Mouse (Mus musculus) lung, postnatal 0 days (tissue): ENCODE data around the gene Olfr467. TPM values are rescaled to one million over a fixed set of nuclear protein-coding genes. Genes with fewer than 3 reads are reported as not detected.
A peak's percentile ranks its signal among the peaks of the same experiment; 100 is the strongest.

Experiments used
- ATAC-seq: fragments of 200-750 bp; cut with Nextera tagmentation; 2 replicates; pipeline ENCODE4 v1.8.0; 2017; ENCODE audit warnings: moderate library complexity
- DNase-seq: peaks from one replicate; pipeline ENCODE4 v3.0.0-alpha.2; 2016; ENCODE audit warnings: low spot score
- H3K27ac ChIP-seq: fragments of 300-500 bp; sonication (generic); 2 replicates; pipeline ENCODE4 v1.5.1; 2014; ENCODE audit warnings: antibody characterized with exemption, mild to moderate bottlenecking, low read length, mixed read lengths
- H3K27me3 ChIP-seq: fragments of 300-500 bp; sonication (generic); replicated peaks from 2 replicates; pipeline ENCODE4 v1.6.1; 2014; ENCODE audit warnings: low read length, mixed read lengths; ENCODE audit not compliant: insufficient read depth
- H3K36me3 ChIP-seq: fragments of 300-500 bp; sonication (generic); 2 replicates; pipeline ENCODE4 v1.6.1; 2014; ENCODE audit warnings: low read length, mixed read lengths; ENCODE audit not compliant: insufficient read depth
- H3K4me1 ChIP-seq: fragments of 300-500 bp; sonication (generic); 2 replicates; pipeline ENCODE4 v1.6.1; 2014; ENCODE audit warnings: antibody characterized with exemption, low read depth, low read length, mixed read lengths; ENCODE audit not compliant: insufficient read depth
- H3K4me2 ChIP-seq: fragments of 300-500 bp; sonication (generic); replicated peaks from 2 replicates; pipeline ENCODE4 v1.6.1; 2014; ENCODE audit warnings: low read depth, mild to moderate bottlenecking, low read length, moderate library complexity, mixed read lengths
- H3K4me3 ChIP-seq: fragments of 300-500 bp; sonication (generic); 2 replicates; pipeline ENCODE4 v1.5.1; 2014; ENCODE audit warnings: low read depth, low read length
- H3K9ac ChIP-seq: fragments of 300-500 bp; sonication (generic); replicated peaks from 2 replicates; pipeline ENCODE4 v1.6.1; 2014; ENCODE audit warnings: low read depth, mild to moderate bottlenecking
- H3K9me3 ChIP-seq: fragments of 300-500 bp; sonication (generic); 2 replicates; pipeline ENCODE4 v1.6.1; 2016; ENCODE audit warnings: low read length, mixed read lengths
- CTCF ChIP-seq: IDR thresholded peaks from 2 replicates; pipeline ENCODE4 v1.5.1; 2016; ENCODE audit warnings: antibody characterized with exemption, mild to moderate bottlenecking
- EP300 ChIP-seq: IDR thresholded peaks from 2 replicates; pipeline ENCODE4 v1.6.1; 2016; ENCODE audit warnings: antibody characterized with exemption, mild to moderate bottlenecking, control low read depth
- WGBS: fragments of 180-500 bp; shearing (Covaris S2); extraction: QIAGEN DNeasy Blood & Tissue Kit; methylation state at CpG from one replicate; pipeline ENCODE4 v1.1.7; 2014; 5-methylcytosine and 5-hydroxymethylcytosine counted together
- polyA plus RNA-seq: library from polyadenylated mRNA; unstranded; fragments of >200 nt; fragmentation: Nextera tagmentation; extraction: Ambion mirVana; gene quantifications from 2 replicates; pipeline ENCODE4 v1.2.1, GENCODE M21; 2015

Olfr467 gene
- not detected in 2 replicates for polyA plus RNA-seq

GRCm38 (mm10) chr7:107811963-107812362 is at the start of gene Olfr467:
TSS of gene Olfr467 (plus strand) at chr7:107812263.
- Histone ChIP-seq H3K4me1 (no peaks in the 10 kb centered on the region), H3K27ac (no peak within 1 kb of the TSS), H3K4me2 (no peak within 1 kb of the TSS), H3K27me3 (no peaks in the 10 kb centered on the region), H3K36me3 (no peaks in the 10 kb centered on the region), H3K4me3 (no peak within 1 kb of the TSS), H3K9ac (no peak within 1 kb of the TSS), H3K9me3 (no peaks in the 10 kb centered on the region)
- DNase-seq (no peak), ATAC-seq (no peak)
- TF ChIP-seq CTCF = no peak
- TF ChIP-seq EP300 = no peak

DNA sequence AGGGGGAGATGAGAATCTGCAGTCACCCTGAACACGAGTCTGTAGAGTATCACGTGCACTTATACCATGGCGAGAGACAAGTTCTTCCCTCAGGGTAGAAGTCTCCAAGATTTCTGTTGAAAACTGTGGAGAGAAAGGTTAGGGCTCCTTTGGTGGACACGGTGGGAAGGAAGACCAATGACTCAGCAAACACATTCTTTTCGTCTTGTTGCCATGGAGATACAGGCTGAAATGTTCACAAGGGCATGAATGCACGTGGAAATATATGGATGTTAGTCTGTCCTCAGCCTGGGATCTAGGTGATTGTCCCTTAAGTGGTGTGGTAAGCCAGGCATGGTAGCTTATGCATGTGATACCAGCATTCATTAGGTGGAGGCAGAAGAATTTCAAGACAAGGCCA is 41.3 kb upstream of the Olfr467 start:
- Histone ChIP-seq H3K9me3 (no peaks in the 10 kb centered on the region), H3K4me1 (no peaks in the 10 kb centered on the region), H3K4me2 (no peak overlapping the region), H3K27ac (no peak overlapping the region), H3K27me3 (no peaks in the 10 kb centered on the region), H3K4me3 (no peak overlapping the region), H3K9ac (no peak overlapping the region), H3K36me3 (no peaks in the 10 kb centered on the region)
- no peak for TF ChIP-seq CTCF
- no peak for TF ChIP-seq EP300
- no peak for DNase-seq
- WGBS = 47% methylated on average over 6 of the region's 6 CpGs
- ATAC-seq = no peak

GRCm38 (mm10) chr7:107778216-107778615 is 33.8 kb upstream of the Olfr467 start:
- WGBS = 74% methylated on average over 1 of the region's 1 CpGs
- no peak for DNase-seq
- ATAC-seq = no peak

GRCm38 (mm10) chr7:107779611-107780010 is 32.5 kb upstream of the Olfr467 start:
- Histone ChIP-seq H3K27me3 (no peaks in the 10 kb centered on the region), H3K9ac (no peak overlapping the region), H3K4me3 (no peak overlapping the region), H3K36me3 (no peaks in the 10 kb centered on the region), H3K4me1 (no peaks in the 10 kb centered on the region), H3K27ac (no peak overlapping the region), H3K4me2 (no peak overlapping the region), H3K9me3 (no peaks in the 10 kb centered on the region)
- peak; percentile 27 for DNase-seq
- no peak for ATAC-seq
- WGBS = 46% methylated on average over 4 of the region's 4 CpGs
- peak; percentile 74 for TF ChIP-seq CTCF
- no peak for TF ChIP-seq EP300

More at GRCm38 (mm10) chr7:107778216-107778615, 33.8 kb upstream of the Olfr467 start:
- no peaks in the 10 kb centered on the region for H3K27me3 ChIP-seq
- no peaks in the 10 kb centered on the region for H3K4me1 ChIP-seq
- no peak overlapping the region for H3K9ac ChIP-seq
- TF ChIP-seq EP300 (no peak), CTCF (no peak)
- no peaks in the 10 kb centered on the region for H3K9me3 ChIP-seq
- no peaks in the 10 kb centered on the region for H3K36me3 ChIP-seq
- no peak overlapping the region for H3K4me2 ChIP-seq
- H3K4me3 ChIP-seq = no peak overlapping the region
- no peak overlapping the region for H3K27ac ChIP-seq

DNA sequence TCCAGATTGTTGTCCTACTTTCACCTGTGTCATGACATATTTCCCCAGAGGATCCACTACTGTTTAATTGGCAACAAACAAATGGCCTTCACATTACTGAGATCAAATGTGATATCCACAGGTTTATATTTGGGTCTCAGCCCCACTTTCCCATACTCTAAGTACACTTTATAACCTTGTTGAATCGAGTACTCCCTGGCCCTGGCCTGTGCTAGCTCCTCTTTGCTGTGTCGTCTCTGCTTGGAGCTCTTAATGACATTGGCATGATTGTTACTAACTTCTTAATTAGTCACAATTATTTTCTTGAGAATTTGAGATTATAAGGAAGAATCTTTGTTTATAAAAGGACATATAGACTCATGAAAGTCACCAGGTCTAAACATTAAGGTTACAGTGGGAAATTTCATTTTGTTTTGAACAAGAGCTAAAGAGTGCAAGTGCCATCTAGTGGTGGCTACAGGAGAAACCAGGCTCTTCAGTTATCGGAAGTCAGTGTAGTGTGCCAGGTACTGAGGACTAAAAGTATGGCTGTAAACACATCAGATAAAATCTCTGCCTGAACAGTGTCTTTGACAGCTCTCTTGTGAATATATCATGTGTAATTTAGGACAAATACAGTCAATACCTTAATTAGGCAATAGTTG is 24.0 kb upstream of the Olfr467 start:
- no peak for TF ChIP-seq EP300
- TF ChIP-seq CTCF = peak; percentile 69
- ATAC-seq = no peak

GRCm38 (mm10) chr7:107796500-107796899 is 15.6 kb upstream of the Olfr467 start:
- H3K9ac ChIP-seq = no peak overlapping the region
- no peak for ATAC-seq
- H3K4me2 ChIP-seq = no peak overlapping the region
- no peaks in the 10 kb centered on the region for H3K36me3 ChIP-seq
- H3K4me3 ChIP-seq = no peak overlapping the region
- no peak for DNase-seq
- no peaks in the 10 kb centered on the region for H3K4me1 ChIP-seq
- WGBS = 67% methylated on average over 2 of the region's 2 CpGs
- no peak for TF ChIP-seq CTCF
- no peak for TF ChIP-seq EP300
- H3K27ac ChIP-seq = no peak overlapping the region
- H3K9me3 ChIP-seq = no peaks in the 10 kb centered on the region
- H3K27me3 ChIP-seq = no peaks in the 10 kb centered on the region

More for the DNA sequence above, 24.0 kb upstream of the Olfr467 start:
- WGBS = 51% methylated on average over 3 of the region's 3 CpGs
- no peak overlapping the region for H3K4me2 ChIP-seq
- H3K4me1 ChIP-seq = no peaks in the 10 kb centered on the region
- peak; percentile 58 for DNase-seq
- no peak overlapping the region for H3K27ac ChIP-seq
- no peak overlapping the region for H3K4me3 ChIP-seq
- H3K36me3 ChIP-seq = no peaks in the 10 kb centered on the region
- no peaks in the 10 kb centered on the region for H3K27me3 ChIP-seq
- H3K9ac ChIP-seq = no peak overlapping the region
- H3K9me3 ChIP-seq = no peaks in the 10 kb centered on the region

DNA sequence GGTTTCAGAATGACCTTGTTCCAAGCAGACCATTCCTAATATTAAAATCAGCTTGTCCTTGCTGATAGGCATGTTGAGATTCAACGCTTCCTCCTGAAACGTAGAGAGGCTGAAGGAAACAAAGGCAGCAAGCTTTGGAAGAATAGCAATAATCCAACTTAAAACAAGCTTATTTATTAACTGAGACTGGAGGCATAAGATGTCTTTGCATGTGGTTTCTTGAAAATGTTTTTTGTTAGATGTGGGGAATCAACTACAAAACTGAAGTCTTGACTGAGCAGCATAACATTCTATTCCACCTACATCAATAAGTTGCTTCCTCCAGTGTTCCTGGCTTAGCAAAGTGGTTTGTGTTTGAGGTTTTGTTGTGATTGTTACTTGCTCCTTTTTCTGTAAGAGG is 11.0 kb upstream of the Olfr467 start, which contains the start of gene Ovch2:
Gene Ovch2 (minus strand): TSS at position 101 of the 400 bp plus-strand sequence.
- no peak for ATAC-seq
- H3K27me3 ChIP-seq = no peaks in the 10 kb centered on the region
- H3K36me3 ChIP-seq = no peaks in the 10 kb centered on the region
- DNase-seq = no peak
- H3K4me1 ChIP-seq = no peaks in the 10 kb centered on the region
- no peaks in the 10 kb centered on the region for H3K9me3 ChIP-seq
- no peak for TF ChIP-seq EP300
- no peak for TF ChIP-seq CTCF
- H3K4me2 ChIP-seq = no peak within 1 kb of the TSS
- no peak within 1 kb of the TSS for H3K4me3 ChIP-seq
- no peak within 1 kb of the TSS for H3K27ac ChIP-seq
- 86% methylated on average over 2 of the region's 2 CpGs for WGBS
- no peak within 1 kb of the TSS for H3K9ac ChIP-seq
